Mouse (Mus musculus) Patski (cell line): ENCODE measurements around the gene Aldh1l1. TPM values are rescaled to one million over a fixed set of nuclear protein-coding genes. Genes with fewer than 3 reads are reported as not detected.

Experiments
- ATAC-seq: fragments of 100-300 bp; one replicate; pipeline ENCODE4 v1.8.0; 2021
- CTCF ChIA-PET: fragments of 350-600 bp; sonication (Branson Sonifier 250); formaldehyde crosslinking; loops from one replicate; lab custom pipeline; 2022; ENCODE audit warnings: inconsistent platforms; lab: Charles Lee
- POLR2A ChIA-PET: fragments of 350-600 bp; sonication (Branson Sonifier 250); formaldehyde crosslinking; loops from one replicate; lab custom pipeline; 2022; ENCODE audit warnings: antibody characterized with exemption, inconsistent platforms; lab: Charles Lee
- DNase-seq: peaks from one replicate; pipeline ENCODE4 v3.0.0-alpha.2; 2011; ENCODE audit warnings: low read depth, low spot score
- H3K27me3 ChIP-seq: fragments of 371-371 bp; one replicate; pipeline ENCODE4 v1.5.1; 2021
- CTCF ChIP-seq: fragments of 100-300 bp; IDR thresholded peaks from one replicate; pipeline ENCODE4 v1.5.1; 2021
- in situ Hi-C: fragments of 300-500 bp; cut with MboI; formaldehyde crosslinking; loops from 3 replicates; pipeline ENCODE4 v1.11.1; 2018; ENCODE audit warnings: low pct_unique_long_range_greater_than_20kb, mixed read lengths
- polyA plus RNA-seq: library from polyadenylated mRNA; unstranded; gene quantifications from one replicate; pipeline ENCODE4 v1.2.3, GENCODE M21; 2021

The Aldh1l1 gene
- polyA plus RNA-seq, 1 experiment from 2014 or later: 0.62 TPM

- ChIA-PET POLR2A (no interaction called here), CTCF (no interaction called here)
- in situ Hi-C loops: no loop called here
- H3K27me3 ChIP-seq: no peaks in the 10 kb centered on the region
- ATAC-seq: no peak
- no peak for DNase-seq
- TF ChIP-seq CTCF: no peak
Observed at GRCm38 (mm10) chr6:90540520-90540919, 54.3 kb downstream of the Aldh1l1 start.

GRCm38 (mm10) chr6:90541367-90541772 is 55.1 kb downstream of the Aldh1l1 start:
- H3K27me3 ChIP-seq: no peaks in the 10 kb centered on the region
- ATAC-seq (no peak), DNase-seq (no peak)
- in situ Hi-C loops: no loop called here
- TF ChIP-seq CTCF: no peak
- ChIA-PET CTCF (interaction anchor here (1.0 kb wide), 1 partner anchor 27 kb away, joined by 3 read pairs; no protein-coding TSS in a partner anchor), POLR2A (no interaction called here)

DNA sequence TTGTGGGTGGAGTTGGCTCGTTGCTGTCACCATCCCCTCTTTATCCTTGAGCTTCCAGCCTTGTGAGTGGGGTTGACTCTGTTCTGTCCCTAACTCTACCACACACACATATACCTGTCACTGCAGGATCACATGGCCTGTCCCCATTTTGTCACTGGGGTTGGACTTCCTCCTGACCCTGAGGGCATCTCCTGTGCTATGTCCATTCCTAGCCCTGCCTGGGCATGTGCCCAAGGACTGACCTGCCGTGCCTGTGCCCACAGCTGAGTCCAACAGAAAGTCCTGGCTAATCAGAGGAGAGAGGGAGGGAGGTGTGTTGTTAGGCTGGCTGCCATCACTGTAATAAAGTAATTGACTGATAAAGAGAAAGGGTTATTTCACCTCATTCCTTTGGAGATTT is 58.2 kb downstream of the Aldh1l1 start:
- ChIA-PET CTCF (no interaction called here), POLR2A (no interaction called here)
- ATAC-seq (peak; percentile 23), DNase-seq (no peak)
- TF ChIP-seq CTCF: no peak
- in situ Hi-C loops: no loop called here
- H3K27me3 ChIP-seq: no peaks in the 10 kb centered on the region

- POLR2A ChIA-PET: no interaction called here
- CTCF ChIA-PET: interaction anchor here (1.5 to 1.6 kb wide), 2 partner anchors 8 to 10 kb away, joined by 5 read pairs; no protein-coding TSS in a partner anchor
- no peaks in the 10 kb centered on the region for H3K27me3 ChIP-seq
- DNase-seq (no peak), ATAC-seq (no peak)
- no peak for TF ChIP-seq CTCF
- in situ Hi-C loops: no loop called here
Observed at GRCm38 (mm10) chr6:90546274-90546673, 60.0 kb downstream of the Aldh1l1 start.

DNA sequence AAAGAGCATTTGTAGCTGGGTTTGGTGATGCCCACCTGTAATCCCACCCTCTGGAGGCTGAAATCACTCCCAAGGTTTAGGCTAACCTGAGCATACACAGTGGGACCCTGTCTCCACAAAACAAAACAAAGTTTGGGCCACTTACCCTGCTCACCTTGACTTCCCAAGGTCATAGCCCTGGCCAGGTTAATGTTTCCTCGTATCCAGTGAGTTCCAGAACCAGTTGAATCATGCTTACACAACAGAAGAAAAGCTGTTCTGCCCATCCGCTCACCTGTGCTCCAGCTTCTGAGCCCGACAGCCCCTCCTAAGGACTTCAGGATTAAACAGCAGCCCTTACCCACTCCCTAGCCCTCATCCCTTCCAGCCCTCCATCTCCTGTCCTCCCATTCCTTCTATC is 60.8 kb downstream of the Aldh1l1 start:
- ATAC-seq: no peak
- CTCF ChIA-PET: interaction anchor here (1.5 to 1.6 kb wide), 2 partner anchors 9 to 10 kb away, joined by 5 read pairs; no protein-coding TSS in a partner anchor
- no peak for DNase-seq
- in situ Hi-C loops: no loop called here
- POLR2A ChIA-PET: interaction anchor here (0.6 kb wide), 1 partner anchor 11 kb away, joined by 3 read pairs; no protein-coding TSS in a partner anchor
- no peaks in the 10 kb centered on the region for H3K27me3 ChIP-seq
- no peak for TF ChIP-seq CTCF

DNA sequence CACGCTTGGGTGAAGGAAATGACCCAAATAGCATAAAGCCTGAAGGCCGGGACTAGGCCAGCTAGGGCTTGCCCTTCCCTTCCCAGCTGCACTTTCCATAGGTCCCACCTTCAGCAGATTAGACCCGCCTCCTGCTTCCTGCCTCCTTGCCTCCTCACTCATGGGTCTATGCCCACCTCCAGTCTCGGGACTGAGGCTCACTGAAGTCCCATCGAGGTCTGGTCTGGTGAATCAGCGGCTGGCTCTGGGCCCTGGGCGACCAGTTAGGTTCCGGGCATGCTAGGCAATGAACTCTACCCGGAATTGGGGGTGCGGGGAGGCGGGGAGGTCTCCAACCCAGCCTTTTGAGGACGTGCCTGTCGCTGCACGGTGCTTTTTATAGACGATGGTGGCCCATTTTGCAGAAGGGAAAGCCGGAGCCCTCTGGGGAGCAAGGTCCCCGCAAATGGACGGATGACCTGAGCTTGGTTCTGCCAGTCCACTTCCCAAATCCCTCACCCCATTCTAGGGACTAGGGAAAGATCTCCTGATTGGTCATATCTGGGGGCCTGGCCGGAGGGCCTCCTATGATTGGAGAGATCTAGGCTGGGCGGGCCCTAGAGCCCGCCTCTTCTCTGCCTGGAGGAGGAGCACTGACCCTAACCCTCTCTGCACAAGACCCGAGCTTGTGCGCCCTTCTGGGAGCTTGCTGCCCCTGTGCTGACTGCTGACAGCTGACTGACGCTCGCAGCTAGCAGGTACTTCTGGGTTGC is 64.1 kb downstream of the Aldh1l1 start:
- in situ Hi-C loops: no loop called here
- no peaks in the 10 kb centered on the region for H3K27me3 ChIP-seq
- DNase-seq (no peak), ATAC-seq (no peak)
- TF ChIP-seq CTCF: no peak
- POLR2A ChIA-PET: no interaction called here
- CTCF ChIA-PET: no interaction called here

DNA sequence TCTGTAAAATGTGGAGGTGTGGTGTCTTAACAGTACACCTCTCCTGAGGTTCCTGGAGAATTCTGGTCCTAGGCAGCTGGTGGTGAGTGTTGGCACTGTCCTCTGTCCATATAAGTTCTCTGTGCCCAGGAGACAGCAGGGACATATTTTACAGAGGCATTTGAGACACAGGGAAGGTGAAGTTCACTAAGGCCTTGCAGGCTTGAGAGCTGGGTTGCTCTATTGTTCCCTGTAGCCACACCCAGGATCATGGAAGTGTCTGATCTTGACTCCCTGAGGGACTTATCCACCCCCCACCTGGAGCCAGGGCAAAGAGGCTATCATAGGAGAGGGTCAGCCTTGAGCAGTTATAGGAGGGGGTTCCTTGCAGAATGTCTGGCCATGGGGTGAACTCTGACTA is 65.0 kb downstream of the Aldh1l1 start:
- TF ChIP-seq CTCF: no peak
- ChIA-PET POLR2A (no interaction called here), CTCF (no interaction called here)
- DNase-seq (no peak), ATAC-seq (no peak)
- no peaks in the 10 kb centered on the region for H3K27me3 ChIP-seq
- in situ Hi-C loops: no loop called here

DNA sequence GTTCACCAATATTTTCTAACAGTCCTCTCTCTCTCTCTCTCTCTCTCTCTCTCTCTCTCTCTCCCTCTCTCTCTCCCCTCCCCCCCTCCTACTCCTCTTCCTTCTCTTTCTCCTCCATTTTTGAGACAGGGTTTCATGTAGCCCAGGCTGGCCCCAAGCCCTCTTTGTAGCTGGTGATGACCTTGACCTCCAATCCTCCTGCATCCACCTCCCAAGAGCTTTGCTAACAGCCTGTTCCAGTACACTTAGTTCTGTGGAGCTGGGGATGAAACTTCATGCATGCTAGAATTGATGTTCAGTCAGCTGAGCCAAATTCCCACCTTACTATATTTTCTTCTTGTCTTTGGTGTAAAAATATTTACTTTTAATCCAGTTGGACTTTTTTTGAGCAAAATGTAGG is 67.0 kb downstream of the Aldh1l1 start:
- in situ Hi-C loops: no loop called here

GRCm38 (mm10) chr6:90553682-90554081 is 67.5 kb downstream of the Aldh1l1 start:
- no peaks in the 10 kb centered on the region for H3K27me3 ChIP-seq
- ChIA-PET CTCF (interaction anchor here (0.9 to 1.9 kb wide), 2 partner anchors 12 to 22 kb away, joined by 3 to 5 read pairs; no protein-coding TSS in a partner anchor), POLR2A (no interaction called here)
- DNase-seq: no peak
- no peak for TF ChIP-seq CTCF
- ATAC-seq: no peak
- in situ Hi-C loops: no loop called here

More for the DNA sequence above, 67.0 kb downstream of the Aldh1l1 start:
- TF ChIP-seq CTCF: no peak
- ATAC-seq (no peak), DNase-seq (no peak)
- H3K27me3 ChIP-seq: no peaks in the 10 kb centered on the region
- ChIA-PET POLR2A (no interaction called here), CTCF (interaction anchor here (0.9 to 1.9 kb wide), 2 partner anchors 12 to 22 kb away, joined by 3 to 5 read pairs; no protein-coding TSS in a partner anchor)

- ATAC-seq: no peak
- in situ Hi-C loops: no loop called here
- DNase-seq: no peak
- ChIA-PET CTCF (interaction anchor here (1.7 kb wide), 1 partner anchor 10 kb away, joined by 5 read pairs; no protein-coding TSS in a partner anchor), POLR2A (no interaction called here)
- TF ChIP-seq CTCF: no peak
- H3K27me3 ChIP-seq: no peaks in the 10 kb centered on the region
Observed at GRCm38 (mm10) chr6:90556534-90557058, 70.4 kb downstream of the Aldh1l1 start.

- ChIA-PET CTCF (interaction anchor here (1.7 kb wide), 1 partner anchor 10 kb away, joined by 5 read pairs; no protein-coding TSS in a partner anchor), POLR2A (no interaction called here)
- no peaks in the 10 kb centered on the region for H3K27me3 ChIP-seq
- TF ChIP-seq CTCF: no peak
- in situ Hi-C loops: no loop called here
- DNase-seq: no peak
- no peak for ATAC-seq
Observed at GRCm38 (mm10) chr6:90557077-90557476, 70.8 kb downstream of the Aldh1l1 start.
